Mouse (Mus musculus): ENCODE measurements around the gene Actr3. TPM values are rescaled to one million over a fixed set of nuclear protein-coding genes. Genes with fewer than 3 reads are reported as not detected.

Gene Actr3
- polyA plus RNA-seq, 1 experiment from 2014 or later, result 222 TPM

GRCm38 (mm10) chr1:125351416-125352037 is 84.0 kb downstream of the Actr3 start:
- 90% methylated on average over 4 of the region's 4 CpGs for WGBS
- Histone ChIP-seq H3K4me1 (ENCODE audit: control insufficient read depth, insufficient read depth, low read length) (no peaks in the 10 kb centered on the region), H3K4me3 (ENCODE audit: low read depth, low read length) (no peak overlapping the region), H3K36me3 (ENCODE audit: control insufficient read depth, insufficient read depth, low read length) (no peaks in the 10 kb centered on the region), H3K27ac (ENCODE audit: low read depth, low read length) (no peak overlapping the region), H3K9me3 (ENCODE audit: control insufficient read depth, low read length) (no peaks in the 10 kb centered on the region), H3K4me2 (ENCODE audit: low read depth, low read length) (no peak overlapping the region), H3K9ac (replicated peaks; ENCODE audit: low read depth, low read length) (no peak overlapping the region), H3K27me3 (ENCODE audit: control insufficient read depth, insufficient read depth, low read length) (no peaks in the 10 kb centered on the region)
- ATAC-seq (ENCODE audit: low read depth), result no peak

DNA sequence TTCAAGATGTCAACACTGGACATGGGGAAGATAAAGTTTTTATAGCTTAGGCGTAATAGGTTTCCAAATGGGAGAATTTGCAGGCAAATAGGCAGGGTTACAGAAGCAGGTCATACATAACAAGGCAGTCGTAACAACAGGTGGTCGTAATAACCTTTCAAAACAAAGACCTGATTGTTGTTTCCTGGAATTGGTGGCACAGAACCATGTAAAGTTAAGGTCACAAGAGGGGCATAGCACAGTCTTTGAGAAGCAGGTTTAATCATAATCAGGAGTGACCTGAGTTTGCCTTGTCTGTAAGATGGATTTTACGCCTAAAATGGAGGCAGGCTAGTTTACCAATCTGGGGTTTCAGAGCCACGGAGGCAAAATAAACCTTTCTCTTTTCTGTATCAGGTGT is 84.7 kb downstream of the Actr3 start:
- Histone ChIP-seq H3K9me3 (ENCODE audit: control insufficient read depth, low read length) (no peaks in the 10 kb centered on the region), H3K9ac (replicated peaks; ENCODE audit: low read depth, low read length) (no peak overlapping the region), H3K4me3 (ENCODE audit: low read depth, low read length) (no peak overlapping the region), H3K27ac (ENCODE audit: low read depth, low read length) (no peak overlapping the region), H3K36me3 (ENCODE audit: control insufficient read depth, insufficient read depth, low read length) (no peaks in the 10 kb centered on the region), H3K4me2 (ENCODE audit: low read depth, low read length) (no peak overlapping the region), H3K27me3 (ENCODE audit: control insufficient read depth, insufficient read depth, low read length) (no peaks in the 10 kb centered on the region), H3K4me1 (ENCODE audit: control insufficient read depth, insufficient read depth, low read length) (no peaks in the 10 kb centered on the region)
- WGBS, result 88% methylated on average over 5 of the region's 5 CpGs
- no peak for ATAC-seq (ENCODE audit: low read depth)

DNA sequence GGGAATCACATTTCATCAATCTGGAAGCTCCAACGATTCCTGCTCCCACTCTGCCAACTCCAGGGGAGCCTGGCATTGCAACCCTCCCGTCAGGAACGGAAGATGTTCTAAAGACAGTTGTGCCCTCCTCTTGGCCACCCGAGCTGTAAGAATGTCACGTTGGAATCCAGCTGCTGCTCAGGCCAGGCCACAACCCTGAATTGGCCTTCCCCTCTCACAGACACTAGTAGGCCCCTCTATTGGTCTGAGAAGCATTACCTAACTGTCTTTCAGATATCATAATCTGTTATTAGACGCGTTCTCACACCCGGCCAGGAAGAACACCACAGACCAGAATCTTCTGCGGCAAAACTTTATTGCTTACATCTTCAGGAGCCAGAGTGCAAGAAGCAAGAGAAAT is 89.7 kb downstream of the Actr3 start:
- no peaks in the 10 kb centered on the region for H3K36me3 ChIP-seq (ENCODE audit: control insufficient read depth, insufficient read depth, low read length)
- H3K27me3 ChIP-seq (ENCODE audit: control insufficient read depth, insufficient read depth, low read length), result no peaks in the 10 kb centered on the region
- H3K9me3 ChIP-seq (ENCODE audit: control insufficient read depth, low read length), result no peaks in the 10 kb centered on the region
- no peak overlapping the region for H3K4me2 ChIP-seq (ENCODE audit: low read depth, low read length)
- H3K27ac ChIP-seq (ENCODE audit: low read depth, low read length), result no peak overlapping the region
- WGBS, result 97% methylated on average over 9 of the region's 9 CpGs
- ATAC-seq (ENCODE audit: low read depth), result no peak
- no peak overlapping the region for H3K4me3 ChIP-seq (ENCODE audit: low read depth, low read length)
- H3K4me1 ChIP-seq (ENCODE audit: control insufficient read depth, insufficient read depth, low read length), result no peaks in the 10 kb centered on the region
- H3K9ac ChIP-seq (replicated peaks; ENCODE audit: low read depth, low read length), result no peak overlapping the region

DNA sequence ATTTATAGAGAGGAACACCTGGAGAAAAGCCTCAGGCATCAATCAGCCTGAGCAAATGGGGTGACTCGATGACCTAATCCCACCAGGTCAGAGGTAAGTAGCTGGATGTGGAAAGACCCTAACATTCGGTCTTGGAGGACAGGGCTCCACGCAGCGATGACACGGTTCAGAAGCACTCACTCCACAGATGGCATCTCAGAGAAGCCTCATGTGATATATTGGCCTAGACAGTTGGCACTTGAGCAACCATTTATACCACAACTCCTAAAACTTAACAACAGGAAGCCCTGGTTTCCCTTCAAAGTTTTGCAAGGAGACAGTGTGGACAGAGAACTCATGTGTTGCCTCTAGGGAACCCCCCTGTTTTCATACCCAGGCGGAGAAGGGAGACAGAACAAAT is 90.1 kb downstream of the Actr3 start:
- 91% methylated on average over 6 of the region's 6 CpGs for WGBS

DNA sequence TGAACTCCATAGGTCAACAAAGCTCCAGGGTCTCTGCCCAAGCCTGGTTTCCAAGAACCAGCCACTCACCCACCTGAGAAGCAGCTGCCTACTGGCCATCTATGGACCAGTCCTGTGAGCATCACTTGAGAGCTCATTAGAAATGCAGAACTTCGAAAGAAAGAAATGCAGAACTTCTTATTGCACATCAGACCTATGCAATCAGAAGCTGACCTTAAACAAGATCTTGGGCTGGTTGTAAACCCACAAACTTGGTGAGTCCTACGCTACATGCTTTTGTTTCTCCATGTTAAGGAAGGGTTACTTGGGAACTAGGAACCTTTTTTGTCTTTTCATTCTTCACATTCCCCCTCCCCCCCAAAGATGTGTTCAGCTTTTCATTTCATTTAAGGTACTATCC is 92.4 kb downstream of the Actr3 start:
- no peaks in the 10 kb centered on the region for H3K36me3 ChIP-seq (ENCODE audit: control insufficient read depth, insufficient read depth, low read length)
- no peak for ATAC-seq (ENCODE audit: low read depth)
- no peak overlapping the region for H3K27ac ChIP-seq (ENCODE audit: low read depth, low read length)
- H3K9me3 ChIP-seq (ENCODE audit: control insufficient read depth, low read length), result no peaks in the 10 kb centered on the region
- H3K9ac ChIP-seq (replicated peaks; ENCODE audit: low read depth, low read length), result no peak overlapping the region
- no peaks in the 10 kb centered on the region for H3K27me3 ChIP-seq (ENCODE audit: control insufficient read depth, insufficient read depth, low read length)
- 87% methylated on average over 2 of the region's 2 CpGs for WGBS
- H3K4me3 ChIP-seq (ENCODE audit: low read depth, low read length), result no peak overlapping the region
- H3K4me1 ChIP-seq (ENCODE audit: control insufficient read depth, insufficient read depth, low read length), result no peaks in the 10 kb centered on the region
- H3K4me2 ChIP-seq (ENCODE audit: low read depth, low read length), result no peak overlapping the region

More for the DNA sequence above, 90.1 kb downstream of the Actr3 start:
- H3K27ac ChIP-seq (ENCODE audit: low read depth, low read length), result no peak overlapping the region
- no peaks in the 10 kb centered on the region for H3K4me1 ChIP-seq (ENCODE audit: control insufficient read depth, insufficient read depth, low read length)
- H3K4me2 ChIP-seq (ENCODE audit: low read depth, low read length), result no peak overlapping the region
- no peaks in the 10 kb centered on the region for H3K27me3 ChIP-seq (ENCODE audit: control insufficient read depth, insufficient read depth, low read length)
- no peaks in the 10 kb centered on the region for H3K36me3 ChIP-seq (ENCODE audit: control insufficient read depth, insufficient read depth, low read length)
- ATAC-seq (ENCODE audit: low read depth), result no peak
- no peaks in the 10 kb centered on the region for H3K9me3 ChIP-seq (ENCODE audit: control insufficient read depth, low read length)
- no peak overlapping the region for H3K4me3 ChIP-seq (ENCODE audit: low read depth, low read length)
- H3K9ac ChIP-seq (replicated peaks; ENCODE audit: low read depth, low read length), result no peak overlapping the region

Other genes with a start within 250 kb of the Actr3 start
- gene Slc35f5, start 124.9 kb upstream of the Actr3 start, polyA plus RNA-seq (2014; fragmentation: Nextera tagmentation; extraction: Ambion mirVana), result 29.1 and 36.1 TPM in 2 replicates
- not detected in 2 replicates for gene Gpr39, start 241.3 kb upstream of the Actr3 start, polyA plus RNA-seq (2014; fragmentation: Nextera tagmentation; extraction: Ambion mirVana)